Mouse (Mus musculus) CD4-positive, CD25-positive, alpha-beta regulatory T cell, adult 4 months (primary cell): Measurements from ENCODE around the gene Mon1a. TPM values are rescaled to one million over a fixed set of nuclear protein-coding genes. Genes with fewer than 3 reads are reported as not detected.

ENCODE experiments used
- ATAC-seq: one replicate; pipeline ENCODE4 v1.8.0; 2017
- polyA plus RNA-seq, 2 experiments: library from polyadenylated mRNA; unstranded; fragments of 100-300 nt; shearing (Covaris generic); gene quantifications; one replicate each; pipeline ENCODE4 v1.2.1; 2017

The Mon1a gene
- 10 to 100 TPM; 12.8 to 15.4 TPM for polyA plus RNA-seq

DNA sequence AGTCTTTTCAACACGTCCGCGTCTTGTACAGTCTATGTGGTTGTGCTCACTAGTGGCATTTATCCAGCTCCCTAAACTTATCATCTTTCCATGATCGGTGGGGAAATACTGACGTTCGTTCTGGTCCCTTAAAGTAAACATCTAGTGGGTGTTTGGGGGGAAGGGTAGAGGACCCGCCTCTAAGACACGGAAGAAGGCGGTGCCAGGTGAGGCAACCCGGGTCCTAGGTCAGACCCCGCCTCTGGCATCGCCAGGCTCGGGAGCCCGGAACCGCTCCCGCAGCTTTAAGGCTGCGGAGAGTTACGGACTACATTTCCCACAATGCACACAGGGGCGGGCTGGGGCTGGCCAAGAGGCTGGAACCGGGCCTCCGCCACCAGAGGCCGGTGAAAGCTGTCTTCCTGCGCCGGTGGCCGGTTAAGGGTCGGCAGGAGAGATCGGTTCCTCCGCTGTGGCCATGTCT is at the start of gene Mon1a:
TSS of gene Mon1a (plus strand) at position 348 of the 463 bp plus-strand sequence.
- peak; percentile 97 for ATAC-seq

DNA sequence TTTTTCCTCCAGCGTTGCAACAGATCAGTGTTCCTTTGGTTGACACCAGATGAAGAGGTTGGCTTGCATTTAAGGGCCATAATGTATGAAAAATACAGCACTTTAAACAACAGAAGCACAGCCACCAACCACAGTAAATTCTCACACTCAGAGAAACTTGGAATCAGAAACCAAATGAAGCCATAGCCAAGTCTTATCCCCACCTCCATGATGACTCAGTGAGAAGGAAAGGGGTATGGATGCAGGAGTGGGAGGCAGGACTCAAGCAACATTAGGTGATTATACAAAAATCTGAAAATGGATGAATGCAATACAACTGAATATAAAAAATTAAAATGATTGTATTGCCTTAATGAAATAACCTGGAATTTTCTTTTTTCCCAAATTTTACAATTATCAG is 49.1 kb upstream of the Mon1a start:
- no peak for ATAC-seq

DNA sequence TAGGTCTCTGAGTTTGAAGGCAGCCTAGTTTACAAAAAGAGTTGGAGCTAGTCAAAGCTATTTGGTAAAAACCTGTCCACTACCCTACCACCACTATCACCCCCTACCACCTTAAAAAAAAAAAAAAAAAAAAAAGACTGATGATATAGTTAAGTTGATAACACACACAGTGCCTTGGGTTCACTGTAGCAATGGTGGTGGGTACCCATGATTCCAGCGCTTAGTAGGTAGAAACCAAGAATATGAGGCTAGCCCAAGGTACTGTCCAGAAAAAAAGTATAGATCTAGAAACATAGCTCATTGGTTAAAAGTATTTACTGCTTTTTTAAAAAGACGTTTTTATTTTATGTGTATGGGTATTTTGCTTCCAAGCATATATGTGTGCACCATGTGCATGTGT is 45.2 kb upstream of the Mon1a start:
- ATAC-seq = no peak

DNA sequence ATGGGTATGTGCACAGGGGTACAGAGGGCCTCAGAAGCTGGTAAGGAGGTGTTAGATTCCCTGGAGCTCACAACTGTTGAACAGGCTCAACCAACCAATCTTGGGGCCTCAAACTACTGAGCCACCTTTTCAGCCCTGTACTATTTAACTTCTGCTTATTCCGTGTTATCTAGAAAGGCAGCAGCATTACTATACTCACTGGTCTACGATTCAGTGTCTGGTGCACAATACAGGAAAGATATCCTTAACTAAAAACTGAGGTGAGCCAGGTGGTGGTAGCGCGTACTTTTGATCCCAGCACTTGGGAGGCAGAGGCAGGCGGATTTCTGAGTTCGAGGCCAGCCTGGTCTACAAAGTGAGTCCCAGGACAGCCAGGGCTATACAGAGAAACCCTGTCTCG is 39.0 kb upstream of the Mon1a start:
- no peak for ATAC-seq

DNA sequence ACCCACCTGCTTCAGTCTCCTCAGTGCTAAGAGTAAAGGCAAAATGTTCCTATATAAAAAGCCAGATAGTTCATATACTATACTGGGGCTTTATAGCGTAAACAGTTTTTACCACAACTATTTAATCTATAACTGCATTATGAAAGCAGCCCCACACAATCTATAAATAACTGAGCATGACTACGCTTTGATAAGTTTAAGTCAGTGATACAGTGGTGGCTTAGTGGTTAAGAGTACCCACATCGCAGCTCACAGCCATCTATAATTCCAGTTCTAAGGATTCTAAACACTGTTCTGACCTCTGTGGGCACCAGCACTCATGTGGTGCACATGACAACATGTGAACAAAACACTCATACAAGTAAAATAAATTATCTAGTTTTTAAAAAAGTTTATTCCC is 29.6 kb upstream of the Mon1a start:
- ATAC-seq = no peak

DNA sequence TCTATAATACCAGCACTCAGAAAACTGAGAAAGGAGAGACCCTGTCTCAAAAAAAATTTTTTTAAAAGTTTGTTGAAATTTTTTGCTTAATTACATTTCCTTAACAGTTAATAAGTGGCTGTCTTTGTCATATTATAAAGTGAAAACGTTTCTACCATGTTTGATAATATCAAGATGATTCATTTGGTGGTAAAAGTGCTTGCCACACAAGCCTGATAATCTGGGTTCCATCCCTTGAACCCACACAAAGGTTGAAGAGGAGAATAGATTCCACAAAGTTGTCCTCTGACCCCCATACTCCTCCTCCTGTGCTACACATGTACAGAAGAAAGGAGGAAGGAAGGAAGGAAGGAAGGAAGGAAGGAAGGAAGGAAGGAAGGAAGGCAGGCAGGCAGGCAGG is 23.5 kb upstream of the Mon1a start:
- no peak for ATAC-seq

DNA sequence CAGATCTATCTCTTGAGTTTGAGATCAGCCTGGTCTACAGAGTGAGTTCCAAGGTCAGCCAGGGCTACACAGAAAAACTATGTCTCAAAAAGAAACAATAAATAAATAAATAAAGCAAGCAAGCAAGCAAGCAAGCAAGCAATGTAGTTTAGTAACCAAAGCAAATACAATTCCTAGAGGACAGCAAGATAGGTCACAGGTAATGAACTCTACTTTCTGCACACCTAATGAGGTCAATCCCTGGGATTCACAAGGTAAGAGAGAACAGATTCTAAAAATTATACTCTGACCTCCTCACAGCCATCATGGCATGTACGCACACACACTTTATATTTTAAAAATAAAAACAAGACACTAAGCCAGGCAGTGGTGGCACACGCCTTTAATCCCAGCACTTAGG is 21.9 kb upstream of the Mon1a start:
- no peak for ATAC-seq

DNA sequence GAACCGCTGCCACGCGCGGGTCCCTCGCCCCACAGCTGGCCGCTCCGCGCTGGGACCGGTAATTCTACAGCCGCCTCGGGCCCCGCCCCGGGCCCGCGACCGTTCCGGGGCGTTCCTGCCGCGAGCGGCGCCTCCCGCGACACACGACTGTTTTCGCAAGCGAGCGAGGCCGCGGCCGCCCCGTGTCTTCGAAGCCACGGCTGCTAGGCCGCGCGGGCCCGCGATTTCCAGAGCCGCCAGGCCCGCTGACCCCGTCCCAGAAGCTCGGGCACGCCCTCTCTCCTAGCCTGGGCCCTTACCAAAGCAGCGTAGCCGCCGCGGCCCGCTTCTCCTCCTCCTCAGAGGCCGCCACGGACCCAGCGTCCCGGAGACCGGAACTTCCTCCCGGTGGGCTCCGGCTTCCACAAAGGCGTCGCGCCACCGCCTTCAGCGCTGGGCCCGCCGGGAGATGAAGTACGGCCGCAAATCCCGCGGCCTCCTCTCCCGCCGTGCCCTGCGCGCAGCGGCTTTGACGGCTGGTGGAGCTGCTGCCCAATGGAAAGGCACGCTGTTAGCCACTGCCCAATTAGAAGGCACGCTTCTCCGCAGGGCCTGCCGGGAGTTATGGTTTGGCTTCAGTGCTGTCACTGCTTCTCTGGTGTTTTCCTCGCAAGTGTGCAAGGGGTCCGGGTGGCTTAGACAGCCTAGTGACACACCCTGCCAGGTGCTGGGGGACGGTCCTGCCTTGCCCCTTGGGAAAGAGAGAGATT is 15.4 kb upstream of the Mon1a start:
- ATAC-seq = peak; percentile 98

DNA sequence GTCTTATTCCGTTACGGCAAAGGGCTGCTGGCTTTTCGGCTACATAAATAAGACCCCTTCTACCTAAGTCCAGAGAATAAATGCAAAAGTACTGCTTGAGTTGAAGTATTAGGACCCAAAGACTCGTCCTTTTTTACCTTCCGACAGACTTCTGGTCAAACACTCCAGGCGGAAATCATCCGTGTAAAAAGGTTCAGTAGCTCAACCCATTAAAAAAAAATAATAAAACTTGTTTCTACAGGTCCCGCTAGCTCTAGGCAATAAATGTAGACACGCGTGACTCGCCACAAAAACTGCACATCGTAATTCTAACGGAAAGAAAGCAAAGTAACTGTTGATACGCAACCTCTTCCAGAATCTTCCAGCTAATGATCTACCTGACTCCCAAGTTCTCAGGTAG is 14.8 kb upstream of the Mon1a start, which contains the start of gene Rbm6:
TSS of gene Rbm6 (minus strand) at position 101 of the 400 bp plus-strand sequence.
- no peak for ATAC-seq

DNA sequence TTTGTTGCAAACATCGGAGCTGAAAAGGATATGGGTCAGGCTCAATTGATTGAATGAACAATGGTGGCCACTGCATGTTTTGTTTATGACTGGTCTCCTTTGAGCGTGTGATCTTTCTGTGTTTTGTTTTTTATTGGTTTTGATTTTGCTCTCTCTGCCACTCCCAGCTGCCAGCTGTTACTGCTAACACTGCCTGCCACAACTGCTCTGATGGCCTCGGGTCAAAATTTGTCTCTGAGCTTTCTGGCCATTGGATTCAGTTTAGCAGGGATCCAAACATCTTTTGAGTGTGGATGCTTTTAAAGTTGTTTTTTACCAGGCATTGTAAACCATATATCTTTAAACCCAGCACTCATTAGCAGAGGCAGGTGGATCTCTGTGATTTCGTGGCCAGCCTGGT is 7.5 kb upstream of the Mon1a start:
- no peak for ATAC-seq

DNA sequence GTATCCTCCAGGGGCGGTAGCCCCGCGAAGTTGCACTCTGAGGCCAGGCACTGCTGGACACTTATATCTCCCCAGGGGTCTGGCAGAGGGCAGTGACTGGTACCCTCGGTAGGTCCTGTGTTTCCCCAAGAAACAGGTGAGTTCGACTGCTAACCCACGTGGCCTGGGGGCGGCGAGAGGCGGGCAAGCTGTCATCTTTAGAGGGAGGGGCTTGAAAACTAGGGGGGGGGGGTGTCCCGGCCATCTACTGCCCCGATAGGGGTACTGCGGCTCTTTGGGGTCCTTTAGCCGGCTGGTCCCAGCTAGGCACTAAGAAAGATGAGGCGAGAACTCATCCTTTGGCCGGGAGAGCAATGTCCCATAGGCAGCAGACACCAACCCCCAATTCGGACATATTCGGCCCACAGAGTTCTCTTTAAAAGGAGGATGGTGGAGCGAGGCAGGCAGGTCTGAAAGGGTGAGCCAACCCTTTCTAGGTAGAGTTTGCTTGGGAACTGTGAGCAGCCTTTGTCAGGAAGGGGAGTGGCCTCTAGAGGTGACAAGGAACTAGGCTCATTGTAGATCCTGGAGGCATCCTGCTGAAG is 408 bp downstream of the Mon1a start:
- peak; percentile 42 for ATAC-seq

DNA sequence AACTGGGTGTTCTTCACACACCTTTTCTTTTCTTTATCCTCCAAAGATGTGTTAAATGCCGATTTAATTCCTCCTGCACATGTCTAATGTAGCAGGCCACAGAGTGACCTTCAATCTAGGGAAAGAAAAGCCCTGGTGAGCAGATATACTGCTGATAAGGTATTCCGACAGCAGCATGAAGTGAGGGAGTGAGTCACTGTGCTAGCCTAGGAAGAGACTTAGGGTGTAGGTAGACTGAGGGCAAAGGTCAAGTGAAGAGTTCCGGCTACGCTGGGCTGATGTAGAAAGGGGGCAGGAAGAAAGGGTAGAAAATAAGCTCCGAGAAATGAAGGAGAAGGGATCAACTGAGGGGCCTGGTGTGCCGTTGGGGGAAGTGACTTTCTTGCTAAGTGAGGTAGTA is 2.3 kb downstream of the Mon1a start:
- ATAC-seq = no peak

DNA sequence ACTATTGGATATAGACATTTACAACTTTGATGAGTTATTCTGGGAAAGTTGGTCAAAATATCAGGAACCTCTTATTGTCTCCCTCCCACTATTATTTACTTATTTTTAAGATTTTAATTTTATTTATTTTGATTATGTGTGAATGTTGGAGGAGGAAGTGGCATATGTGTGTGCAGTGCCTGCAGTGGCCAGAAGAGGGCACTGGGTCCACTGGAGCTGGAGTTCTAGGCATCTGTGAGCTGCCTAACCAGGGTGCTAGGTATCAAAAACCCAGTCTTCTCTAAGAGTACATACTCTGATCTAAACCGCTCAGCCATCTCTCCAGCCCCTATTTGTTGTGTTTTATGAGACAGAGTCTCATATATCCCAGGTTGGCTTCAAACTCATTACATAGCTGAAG is 3.1 kb downstream of the Mon1a start:
- no peak for ATAC-seq

DNA sequence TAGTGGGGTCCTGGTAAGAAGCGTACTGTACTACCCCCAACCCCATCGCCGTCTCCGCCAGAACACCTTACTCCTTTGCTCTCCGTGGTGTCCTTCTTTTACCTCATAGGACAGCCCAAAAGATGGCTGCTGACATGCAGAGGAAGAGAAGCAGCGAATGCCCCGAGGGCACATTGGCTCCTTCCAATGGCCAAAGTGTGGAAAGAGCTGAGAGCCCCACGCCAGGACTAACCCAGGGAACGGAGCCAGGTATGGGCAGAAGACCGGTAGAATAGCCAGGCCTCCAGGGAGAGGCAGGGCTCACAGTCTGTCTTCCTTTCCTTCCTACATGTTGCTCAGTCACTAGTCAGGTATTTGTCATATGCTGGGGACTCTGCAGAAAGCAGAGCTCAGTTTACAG is 10.6 kb downstream of the Mon1a start:
- ATAC-seq = no peak

DNA sequence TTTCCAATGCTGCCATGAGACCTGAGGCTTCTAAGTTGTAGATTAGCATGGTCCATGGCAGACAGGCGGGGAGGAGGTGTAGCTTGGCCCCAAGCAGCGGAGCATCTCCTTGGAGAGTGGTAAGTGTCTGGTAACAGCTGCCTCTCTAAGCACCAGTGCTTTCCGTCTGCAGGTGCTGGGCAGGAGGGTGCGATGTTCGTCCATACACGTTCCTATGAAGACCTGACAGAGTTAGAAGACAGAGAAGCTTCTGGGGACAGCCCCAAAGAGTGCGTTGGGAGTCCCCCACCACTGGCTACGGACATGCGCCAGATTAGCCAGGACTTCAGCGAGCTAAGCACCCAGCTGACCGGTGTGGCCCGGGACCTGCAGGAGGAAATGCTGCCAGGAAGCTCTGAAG is 11.9 kb downstream of the Mon1a start:
- ATAC-seq = no peak

DNA sequence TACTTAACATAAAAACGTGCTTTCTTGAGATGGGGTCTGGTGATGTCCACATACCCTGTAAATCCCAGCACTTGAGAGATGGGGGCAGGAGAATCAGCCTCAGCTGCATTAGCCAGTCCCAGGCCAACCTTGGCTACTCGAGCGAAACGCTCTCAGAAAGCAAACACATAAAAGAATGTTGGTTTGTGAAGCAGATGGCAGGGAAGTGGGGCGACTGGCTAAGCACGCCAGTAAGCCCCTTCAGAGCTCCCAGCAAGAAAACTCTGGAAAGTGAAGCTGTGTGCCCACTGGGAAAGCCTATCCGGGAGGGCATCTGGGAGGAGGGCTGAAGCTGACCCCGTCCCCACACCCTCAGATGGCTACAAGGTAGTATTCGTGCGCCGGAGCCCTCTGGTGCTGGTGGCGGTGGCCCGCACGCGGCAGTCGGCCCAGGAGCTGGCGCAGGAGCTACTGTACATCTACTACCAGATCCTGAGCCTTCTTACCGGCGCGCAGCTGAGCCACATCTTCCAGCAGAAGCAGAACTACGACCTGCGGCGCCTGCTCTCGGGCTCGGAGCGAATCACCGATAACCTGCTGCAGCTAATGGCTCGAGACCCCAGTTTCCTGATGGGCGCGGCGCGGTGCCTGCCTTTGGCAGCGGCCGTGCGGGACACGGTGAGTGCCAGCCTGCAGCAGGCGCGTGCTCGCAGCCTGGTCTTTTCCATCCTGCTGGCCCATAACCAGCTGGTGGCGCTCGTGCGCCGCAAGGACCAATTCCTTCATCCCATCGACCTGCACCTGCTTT is 13.1 kb downstream of the Mon1a start:
- ATAC-seq = no peak

DNA sequence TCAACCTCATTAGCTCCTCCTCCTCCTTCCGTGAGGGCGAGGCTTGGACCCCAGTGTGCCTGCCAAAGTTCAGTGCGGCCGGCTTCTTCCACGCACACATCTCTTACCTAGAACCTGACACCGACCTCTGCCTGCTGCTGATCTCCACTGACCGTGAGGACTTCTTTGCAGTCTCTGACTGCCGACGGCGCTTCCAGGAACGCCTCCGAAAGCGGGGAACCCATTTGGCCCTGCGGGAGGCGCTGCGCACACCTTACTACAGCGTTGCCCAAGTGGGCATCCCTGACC is 13.6 kb downstream of the Mon1a start:
- no peak for ATAC-seq

DNA sequence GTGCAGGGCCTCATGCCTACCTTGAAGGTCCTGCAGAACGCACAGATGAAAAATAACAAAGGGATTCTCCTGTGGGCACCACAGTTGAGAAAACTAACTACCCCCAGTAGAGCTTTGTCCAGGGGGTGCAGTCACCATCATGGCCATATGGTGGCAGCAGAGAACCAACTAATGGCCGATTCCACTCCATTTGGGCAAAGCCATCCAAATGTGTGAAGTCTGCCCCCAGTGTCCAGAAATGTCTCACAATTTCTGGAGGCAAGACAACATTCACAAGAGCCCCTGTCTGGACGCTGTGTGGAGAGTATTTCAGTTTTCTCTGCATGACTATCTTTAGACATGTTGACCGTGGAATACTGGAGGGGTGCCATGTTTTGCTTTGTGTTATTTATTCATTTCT is 16.8 kb downstream of the Mon1a start:
- peak; percentile 89 for ATAC-seq

DNA sequence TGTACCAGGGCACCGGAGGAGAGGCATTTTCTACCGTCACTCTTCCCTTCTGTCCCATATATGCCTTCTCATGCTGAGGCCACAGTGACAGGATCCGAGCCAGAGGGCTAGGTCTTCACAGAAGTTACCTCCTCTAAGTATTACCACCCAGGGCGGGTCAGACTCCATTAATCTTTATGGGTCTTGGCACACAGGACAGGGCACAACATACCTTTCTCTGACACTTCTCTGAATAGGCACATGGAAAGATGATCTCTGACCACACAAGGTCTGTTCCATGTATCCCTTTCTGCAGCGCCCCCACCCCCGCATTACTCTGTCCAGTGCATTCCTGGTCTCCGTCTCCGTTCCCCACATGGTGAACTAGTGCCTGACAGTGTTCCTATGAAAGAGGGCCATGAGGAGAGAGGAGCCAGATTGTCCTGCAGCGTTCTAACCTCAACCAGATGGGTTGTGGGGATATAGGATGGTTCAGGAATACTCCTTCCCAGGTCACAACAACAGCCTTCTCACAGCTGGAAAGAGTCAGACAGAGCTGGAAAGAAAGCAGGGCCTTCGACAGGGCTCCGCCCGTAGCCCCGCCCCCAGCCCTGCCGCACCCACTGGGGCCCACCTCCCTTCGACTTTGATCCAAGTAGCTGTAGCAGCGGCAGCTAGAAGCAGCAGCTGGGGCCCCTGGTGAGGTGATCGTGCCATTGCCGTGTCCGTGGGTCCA is 18.5 kb downstream of the Mon1a start, which contains the start of gene Mst1r:
TSS of gene Mst1r (plus strand) at position 622 of the 715 bp plus-strand sequence.
- ATAC-seq = no peak

DNA sequence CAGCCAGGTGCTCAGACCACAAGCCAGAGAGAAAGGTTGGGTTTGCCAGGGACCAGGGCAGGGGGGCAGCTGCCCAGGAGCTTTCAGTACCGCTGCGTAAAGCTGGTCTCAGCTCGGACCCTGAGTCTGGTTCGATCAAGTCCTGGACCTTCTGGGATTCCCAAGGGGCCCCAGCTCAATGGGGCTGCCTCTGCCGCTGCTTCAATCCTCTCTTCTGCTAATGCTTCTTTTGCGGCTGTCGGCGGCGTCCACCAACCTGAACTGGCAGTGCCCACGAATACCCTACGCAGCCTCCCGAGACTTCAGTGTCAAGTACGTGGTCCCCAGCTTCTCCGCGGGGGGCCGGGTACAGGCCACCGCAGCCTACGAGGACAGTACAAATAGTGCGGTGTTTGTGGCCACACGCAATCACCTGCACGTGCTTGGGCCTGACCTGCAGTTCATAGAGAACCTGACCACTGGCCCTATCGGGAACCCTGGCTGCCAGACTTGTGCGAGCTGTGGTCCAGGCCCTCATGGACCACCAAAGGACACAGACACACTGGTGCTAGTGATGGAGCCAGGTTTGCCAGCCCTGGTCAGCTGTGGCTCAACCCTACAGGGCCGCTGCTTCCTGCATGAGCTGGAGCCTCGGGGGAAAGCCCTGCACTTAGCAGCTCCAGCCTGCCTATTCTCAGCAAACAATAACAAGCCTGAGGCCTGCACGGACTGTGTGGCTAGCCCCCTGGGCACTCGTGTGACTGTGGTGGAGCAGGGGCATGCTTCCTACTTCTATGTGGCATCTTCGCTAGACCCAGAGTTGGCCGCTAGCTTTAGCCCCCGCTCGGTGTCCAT is 19.2 kb downstream of the Mon1a start:
- ATAC-seq = no peak

DNA sequence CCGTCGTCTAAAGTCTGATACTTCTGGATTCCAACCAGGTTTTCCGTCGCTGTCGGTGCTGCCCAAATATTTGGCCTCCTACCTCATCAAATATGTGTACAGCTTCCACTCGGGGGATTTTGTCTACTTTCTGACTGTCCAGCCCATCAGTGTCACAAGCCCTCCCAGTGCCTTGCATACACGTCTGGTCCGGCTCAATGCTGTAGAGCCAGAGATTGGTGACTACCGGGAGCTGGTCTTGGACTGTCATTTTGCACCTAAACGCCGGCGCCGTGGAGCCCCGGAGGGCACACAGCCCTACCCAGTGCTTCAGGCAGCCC is 19.8 kb downstream of the Mon1a start:
- ATAC-seq = no peak

DNA sequence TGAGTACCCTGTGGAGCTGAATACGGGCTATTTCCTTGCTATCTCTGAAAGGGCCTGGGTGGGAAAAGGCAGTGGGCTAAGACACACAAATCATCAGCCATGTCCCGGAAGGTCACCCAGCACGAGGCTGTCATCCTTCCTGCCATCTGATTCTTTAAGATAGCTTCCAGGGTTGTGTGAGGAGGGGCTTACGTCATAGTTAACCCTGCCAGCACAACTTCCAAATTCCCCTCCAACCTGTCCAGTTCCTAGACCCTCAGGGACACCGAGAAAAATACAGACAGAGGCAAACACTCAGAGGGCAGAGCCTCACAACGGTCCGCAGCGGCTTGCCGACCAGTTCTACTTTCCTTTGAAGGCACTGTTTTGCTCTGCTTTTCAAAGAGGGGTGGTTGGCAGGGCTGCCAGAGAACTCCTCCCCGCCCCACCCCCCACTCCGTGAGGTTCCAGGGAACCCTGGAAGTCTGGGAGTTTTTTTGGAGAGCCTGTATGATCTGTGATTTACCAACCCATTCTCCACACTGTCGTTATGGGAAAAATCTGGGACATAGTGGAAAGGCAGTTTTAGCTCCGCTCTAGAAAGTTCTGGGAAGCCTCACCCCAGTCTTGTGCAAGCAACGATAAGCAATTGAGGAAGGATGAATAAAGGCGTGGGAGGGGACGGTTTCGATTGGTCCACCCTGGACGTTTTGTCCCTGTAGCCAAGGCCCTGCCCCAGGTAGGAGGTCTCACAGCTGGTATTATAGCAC is 20.6 kb downstream of the Mon1a start:
- no peak for ATAC-seq
